Mouse (Mus musculus): Measurements from ENCODE around the gene Myt1l.

Gene Myt1l

GRCm38 (mm10) chr12:29528031-29528771, at the start of gene Myt1l:
TSS of gene Myt1l (plus strand) at chr12:29528384.
- DNase-seq (ENCODE audit: low spot score), result peak; percentile 51

- no peak for DNase-seq (ENCODE audit: low spot score)
Observed at GRCm38 (mm10) chr12:29486424-29487035, 41.7 kb upstream of the Myt1l start.

GRCm38 (mm10) chr12:29526236-29526644, 1.9 kb upstream of the Myt1l start:
- DNase-seq (ENCODE audit: low spot score), result peak; percentile 55

GRCm38 (mm10) chr12:29527048-29527761, 979 bp upstream of the Myt1l start:
- DNase-seq (ENCODE audit: low spot score), result peak; percentile 72

- DNase-seq (ENCODE audit: low spot score), result no peak
Observed at GRCm38 (mm10) chr12:29530241-29530725, 2.1 kb downstream of the Myt1l start.

GRCm38 (mm10) chr12:29530823-29531222, 2.6 kb downstream of the Myt1l start:
- no peak for DNase-seq (ENCODE audit: low spot score)

GRCm38 (mm10) chr12:29533071-29533876, 5.1 kb downstream of the Myt1l start:
- DNase-seq (ENCODE audit: low spot score), result peak; percentile 54

GRCm38 (mm10) chr12:29534326-29534725, 6.1 kb downstream of the Myt1l start:
- DNase-seq (ENCODE audit: low spot score), result peak; percentile 46

- DNase-seq (ENCODE audit: low spot score), result peak; percentile 49
Observed at GRCm38 (mm10) chr12:29534761-29535300, 6.6 kb downstream of the Myt1l start.

- DNase-seq (ENCODE audit: low spot score), result no peak
Observed at GRCm38 (mm10) chr12:29537916-29538315, 9.7 kb downstream of the Myt1l start.

- DNase-seq (ENCODE audit: low spot score), result no peak
Observed at GRCm38 (mm10) chr12:29538456-29538855, 10.3 kb downstream of the Myt1l start.

- DNase-seq (ENCODE audit: low spot score), result no peak
Observed at GRCm38 (mm10) chr12:29539106-29539505, 10.9 kb downstream of the Myt1l start.

- no peak for DNase-seq (ENCODE audit: low spot score)
Observed at GRCm38 (mm10) chr12:29540741-29541140, 12.6 kb downstream of the Myt1l start.

- DNase-seq (ENCODE audit: low spot score), result no peak
Observed at GRCm38 (mm10) chr12:29546073-29546472, 17.9 kb downstream of the Myt1l start.

- no peak for DNase-seq (ENCODE audit: low spot score)
Observed at GRCm38 (mm10) chr12:29547112-29547511, 18.9 kb downstream of the Myt1l start.

- peak; percentile 72 for DNase-seq (ENCODE audit: low spot score)
Observed at GRCm38 (mm10) chr12:29547755-29548154, 19.6 kb downstream of the Myt1l start.

- DNase-seq (ENCODE audit: low spot score), result no peak
Observed at GRCm38 (mm10) chr12:29553138-29553537, 25.0 kb downstream of the Myt1l start.

- DNase-seq (ENCODE audit: low spot score), result peak; percentile 74
Observed at GRCm38 (mm10) chr12:29555718-29556117, 27.5 kb downstream of the Myt1l start.

GRCm38 (mm10) chr12:29556408-29556807, 28.2 kb downstream of the Myt1l start:
- DNase-seq (ENCODE audit: low spot score), result no peak

GRCm38 (mm10) chr12:29556901-29557300, 28.7 kb downstream of the Myt1l start:
- DNase-seq (ENCODE audit: low spot score), result no peak

- DNase-seq (ENCODE audit: low spot score), result no peak
Observed at GRCm38 (mm10) chr12:29559769-29560168, 31.6 kb downstream of the Myt1l start.

- no peak for DNase-seq (ENCODE audit: low spot score)
Observed at GRCm38 (mm10) chr12:29561222-29561621, 33.0 kb downstream of the Myt1l start.

Measured in layer of hippocampus, adult 11-12 months (tissue).